Mouse (Mus musculus) C2C12 (cell line): ENCODE measurements around the gene St13. TPM values are rescaled to one million over a fixed set of nuclear protein-coding genes. Genes with fewer than 3 reads are reported as not detected.
A peak's percentile ranks its signal among the peaks of the same experiment; 100 is the strongest.

Experiments
- H3K27me3 ChIP-seq: one replicate; pipeline ENCODE4 v1.6.1; 2011; ENCODE audit not compliant: control insufficient read depth, insufficient read depth, insufficient read length
- H3K36me3 ChIP-seq: one replicate; pipeline ENCODE4 v1.6.1; 2011; ENCODE audit not compliant: control insufficient read depth, insufficient read depth
- H3K4me3 ChIP-seq: one replicate; pipeline ENCODE4 v1.5.1; 2011; ENCODE audit warnings: mild to moderate bottlenecking, control low read depth; ENCODE audit not compliant: poor library complexity, insufficient read depth, severe bottlenecking
- H3K79me2 ChIP-seq: one replicate; pipeline ENCODE4 v1.6.1; 2011; ENCODE audit not compliant: control insufficient read depth, insufficient read depth
- H3K79me3 ChIP-seq: one replicate; pipeline ENCODE4 v1.6.1; 2011; ENCODE audit warnings: low read depth, control low read depth
- H3ac ChIP-seq: one replicate; pipeline ENCODE3; 2011; ENCODE audit warnings: low read depth; ENCODE audit not compliant: control insufficient read depth, insufficient read length
- CEBPB ChIP-seq: IDR thresholded peaks from one replicate; pipeline ENCODE4 v1.6.1; 2011; ENCODE audit warnings: low read depth, mild to moderate bottlenecking, control low read depth, moderate library complexity
- CTCF ChIP-seq: IDR thresholded peaks from one replicate; pipeline ENCODE4 v1.5.1; 2011; ENCODE audit not compliant: control insufficient read depth, insufficient read depth, insufficient read length
- FOSL1 ChIP-seq: IDR thresholded peaks from one replicate; pipeline ENCODE4 v1.8.0; 2011; ENCODE audit warnings: mild to moderate bottlenecking, low read length; ENCODE audit not compliant: poor library complexity, insufficient read depth, severe bottlenecking
- MAX ChIP-seq: IDR thresholded peaks from one replicate; pipeline ENCODE4 v1.6.1; 2011; ENCODE audit warnings: mild to moderate bottlenecking, control low read depth
- MYOD1 ChIP-seq: IDR thresholded peaks from one replicate; pipeline ENCODE4 v1.6.1; 2011; ENCODE audit warnings: low read depth; ENCODE audit not compliant: control insufficient read depth, insufficient read length
- MYOG ChIP-seq: IDR thresholded peaks from one replicate; pipeline ENCODE4 v1.6.1; 2011; ENCODE audit not compliant: control insufficient read depth, insufficient read length; ENCODE audit errors: extremely low read depth
- USF1 ChIP-seq: IDR thresholded peaks from one replicate; pipeline ENCODE4 v1.6.1; 2011; ENCODE audit warnings: low read depth, mild to moderate bottlenecking, control low read depth, moderate library complexity
- polyA plus RNA-seq: library from polyadenylated mRNA; unstranded; fragments of >200 nt; fragmentation: generic; extraction: Trizol; gene quantifications from one replicate; pipeline ENCODE4 v1.2.1, GENCODE M21; 2012; ENCODE audit warnings: missing spikeins

St13 gene
- polyA plus RNA-seq, 1 experiment: 203 TPM

DNA sequence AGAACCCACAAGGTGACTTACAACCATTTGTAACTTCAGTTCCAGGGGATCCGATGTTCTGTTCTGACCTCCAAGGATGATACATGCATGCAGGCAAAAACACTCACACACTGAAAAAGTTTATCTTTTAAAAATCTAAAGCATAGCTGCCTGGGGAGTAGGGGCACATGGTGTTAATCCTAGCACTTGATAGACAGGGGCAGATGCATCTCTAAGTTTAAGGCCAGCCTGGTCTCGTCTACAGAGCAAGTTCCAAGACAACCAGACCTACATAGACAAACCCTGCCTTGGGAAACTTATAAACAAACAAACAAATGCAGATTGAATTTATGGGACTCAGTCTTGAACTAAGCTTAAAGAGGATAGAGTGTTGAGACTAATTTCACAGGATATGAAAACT lies 21.0 kb downstream of the St13 start:
- H3K36me3 ChIP-seq: peaks cover 99% of the 10 kb centered on the region
- H3K27me3 ChIP-seq: no peaks in the 10 kb centered on the region
- TF ChIP-seq FOSL1 (no peak), CTCF (no peak), CEBPB (no peak), MYOD1 (no peak), MAX (no peak)

DNA sequence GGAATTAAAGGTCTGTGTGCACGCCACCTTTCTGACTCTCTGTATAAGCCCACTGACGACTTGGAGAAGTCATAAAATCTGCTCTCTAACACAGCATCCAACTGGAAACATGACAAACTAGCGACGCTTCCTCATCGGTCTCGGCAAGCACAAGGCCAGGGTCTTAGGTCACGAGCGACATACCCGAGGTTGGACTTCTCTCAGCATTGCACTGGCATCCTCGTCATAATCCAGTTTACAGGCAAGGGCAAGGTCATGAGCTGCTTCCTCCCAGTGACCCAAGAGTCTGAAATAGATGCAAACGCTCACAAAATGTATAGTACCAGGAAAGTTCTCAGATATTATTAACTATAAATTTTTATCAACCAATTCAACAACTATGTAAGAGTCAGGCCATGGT lies 25.3 kb downstream of the St13 start:
- no peaks in the 10 kb centered on the region for H3K79me2 ChIP-seq
- H3K36me3 ChIP-seq: peaks cover 99% of the 10 kb centered on the region
- no peaks in the 10 kb centered on the region for H3K27me3 ChIP-seq

More for the DNA sequence above, 21.0 kb downstream of the St13 start:
- no peak overlapping the region for H3K4me3 ChIP-seq
- no peak overlapping the region for H3ac ChIP-seq
- H3K79me2 ChIP-seq: peaks cover 21% of the 10 kb centered on the region
- peaks cover 8% of the 10 kb centered on the region for H3K79me3 ChIP-seq

GRCm38 (mm10) chr15:81370356-81370755 lies 29.5 kb downstream of the St13 start:
- no peaks in the 10 kb centered on the region for H3K79me3 ChIP-seq
- TF ChIP-seq USF1 (no peak), CTCF (no peak), MYOG (no peak)
- no peak overlapping the region for H3ac ChIP-seq
- H3K4me3 ChIP-seq: no peak overlapping the region
- H3K36me3 ChIP-seq: peaks cover 99% of the 10 kb centered on the region
- H3K27me3 ChIP-seq: no peaks in the 10 kb centered on the region
- H3K79me2 ChIP-seq: no peaks in the 10 kb centered on the region

More for the DNA sequence above, 25.3 kb downstream of the St13 start:
- Histone ChIP-seq H3K4me3 (no peak overlapping the region), H3K79me3 (no peaks in the 10 kb centered on the region), H3ac (no peak overlapping the region)
- TF ChIP-seq USF1 (no peak), FOSL1 (no peak), CTCF (no peak), MYOD1 (no peak), MYOG (no peak), CEBPB (no peak), MAX (no peak)

GRCm38 (mm10) chr15:81368601-81369000 lies 31.3 kb downstream of the St13 start:
- peaks cover 100% of the 10 kb centered on the region for H3K36me3 ChIP-seq
- H3K79me2 ChIP-seq: no peaks in the 10 kb centered on the region
- no peaks in the 10 kb centered on the region for H3K27me3 ChIP-seq
- H3K79me3 ChIP-seq: no peaks in the 10 kb centered on the region
- TF ChIP-seq CTCF (no peak), MYOG (no peak), MAX (no peak)
- H3ac ChIP-seq: no peak overlapping the region
- no peak overlapping the region for H3K4me3 ChIP-seq

- Histone ChIP-seq H3K4me3 (no peak overlapping the region), H3K36me3 (peaks cover 89% of the 10 kb centered on the region), H3K79me3 (no peaks in the 10 kb centered on the region), H3K79me2 (no peaks in the 10 kb centered on the region), H3ac (no peak overlapping the region), H3K27me3 (no peaks in the 10 kb centered on the region)
- TF ChIP-seq USF1: no peak
- no peak for TF ChIP-seq MYOG
- no peak for TF ChIP-seq FOSL1
- no peak for TF ChIP-seq CEBPB
- TF ChIP-seq MAX: no peak
These were observed 33.6 kb downstream of the St13 start for GRCm38 (mm10) chr15:81366241-81366640.

GRCm38 (mm10) chr15:81365246-81365645 lies 34.6 kb downstream of the St13 start:
- Histone ChIP-seq H3K79me3 (peaks cover 1% of the 10 kb centered on the region), H3K79me2 (peaks cover 2% of the 10 kb centered on the region), H3K36me3 (peaks cover 79% of the 10 kb centered on the region), H3K4me3 (no peak overlapping the region), H3ac (no peak overlapping the region), H3K27me3 (no peaks in the 10 kb centered on the region)
- peak; percentile 64 for TF ChIP-seq CEBPB
- TF ChIP-seq MAX: no peak

- Histone ChIP-seq H3K79me2 (peaks cover 12% of the 10 kb centered on the region), H3K36me3 (peaks cover 69% of the 10 kb centered on the region), H3K79me3 (peaks cover 11% of the 10 kb centered on the region), H3K4me3 (no peak overlapping the region), H3K27me3 (no peaks in the 10 kb centered on the region), H3ac (no peak overlapping the region)
- TF ChIP-seq CTCF (no peak), MAX (no peak), CEBPB (no peak), FOSL1 (no peak), USF1 (no peak), MYOD1 (no peak), MYOG (no peak)
These were observed 35.6 kb downstream of the St13 start for GRCm38 (mm10) chr15:81364271-81364670.
